Mouse (Mus musculus) liver (tissue): ENCODE measurements around the gene Gm45808.
"Not testable (repeated sequence)": the region's sequence is repeated elsewhere in the genome, so short reads cannot be mapped to it uniquely, and the experiment has no call there.

Experiments used
- DNase-seq: peaks from one replicate; pipeline ENCODE4 v3.0.0-alpha.2; 2020; ENCODE audit warnings: mixed read lengths

Gene Gm45808

GRCm38 (mm10) chr7:45509181-45509882, 22.7 kb upstream of the Gm45808 start:
- DNase-seq, result peak; percentile 67

- peak; percentile 85 for DNase-seq
Measured at GRCm38 (mm10) chr7:45508561-45508960, 21.9 kb upstream of the Gm45808 start.

- no peak for DNase-seq
Measured at GRCm38 (mm10) chr7:45507583-45507982, 21.0 kb upstream of the Gm45808 start.

- DNase-seq, result no peak
Measured at GRCm38 (mm10) chr7:45498427-45498826, 11.8 kb upstream of the Gm45808 start.

GRCm38 (mm10) chr7:45494548-45494947, 7.9 kb upstream of the Gm45808 start:
- no peak for DNase-seq

GRCm38 (mm10) chr7:45492951-45493350, 6.3 kb upstream of the Gm45808 start:
- DNase-seq, result no peak

- DNase-seq, result no peak
Measured at GRCm38 (mm10) chr7:45492225-45492844, 5.7 kb upstream of the Gm45808 start.

- peak; percentile 63 for DNase-seq
Measured at GRCm38 (mm10) chr7:45491264-45491663, 4.7 kb upstream of the Gm45808 start.

GRCm38 (mm10) chr7:45490822-45491221, 4.2 kb upstream of the Gm45808 start:
- DNase-seq, result peak; percentile 30

- no peak for DNase-seq
Measured at GRCm38 (mm10) chr7:45489578-45489977, 3.0 kb upstream of the Gm45808 start.

- DNase-seq, result peak; percentile 74
Measured at GRCm38 (mm10) chr7:45488293-45489204, 1.9 kb upstream of the Gm45808 start, which contains the start of gene Dhdh. Gene Dhdh (minus strand): TSS chr7:45488805.

- DNase-seq, result no peak
Measured at GRCm38 (mm10) chr7:45487861-45488292, 1.3 kb upstream of the Gm45808 start.

GRCm38 (mm10) chr7:45486158-45486557, 453 bp downstream of the Gm45808 start:
- DNase-seq, result peak; percentile 42

GRCm38 (mm10) chr7:45484985-45485384, 1.6 kb downstream of the Gm45808 start:
- not testable (repeated sequence) for DNase-seq

- DNase-seq, result no peak
Measured at GRCm38 (mm10) chr7:45482166-45482565, 4.4 kb downstream of the Gm45808 start.

- DNase-seq, result peak; percentile 75
Measured at GRCm38 (mm10) chr7:45481374-45481927, 5.2 kb downstream of the Gm45808 start, which contains the start of gene Tulp2. Gene Tulp2 (plus strand): TSS chr7:45481877.

- DNase-seq, result not testable (repeated sequence)
Measured at GRCm38 (mm10) chr7:45480310-45480709, 6.3 kb downstream of the Gm45808 start.

- DNase-seq, result no peak
Measured at GRCm38 (mm10) chr7:45478774-45479173, 7.8 kb downstream of the Gm45808 start.

GRCm38 (mm10) chr7:45477003-45477402, 9.6 kb downstream of the Gm45808 start:
- peak; percentile 68 for DNase-seq

- DNase-seq, result no peak
Measured at GRCm38 (mm10) chr7:45476453-45476852, 10.2 kb downstream of the Gm45808 start.

GRCm38 (mm10) chr7:45475291-45475969, 11.2 kb downstream of the Gm45808 start:
- peak; percentile 63 for DNase-seq

GRCm38 (mm10) chr7:45470869-45471268, 15.7 kb downstream of the Gm45808 start:
- DNase-seq, result peak; percentile 85
